Mouse (Mus musculus) left cerebral cortex, postnatal 25 days (tissue): ENCODE data around the gene Tinagl1. TPM values are rescaled to one million over a fixed set of nuclear protein-coding genes. Genes with fewer than 3 reads are reported as not detected.

Experiments
- DNase-seq, 2 experiments: peaks; one replicate each; pipeline ENCODE4 v3.0.0; 2022; ENCODE audit warnings: low spot score in 2 of 2, mixed read lengths in 1 of 2
- intact Hi-C: fragments of 180-260 bp; cut with DNase I; formaldehyde crosslinking; loops from one replicate; pipeline ENCODE4 v1.15.1; 2025
- total RNA-seq, 2 experiments: library from RNA; stranded (reverse); gene quantifications; 2 replicates each; pipeline ENCODE4 v1.2.3; 2021

Tinagl1 gene
- total RNA-seq, 2 experiments from 2014 or later: 8.0 to 9.2 TPM

DNA sequence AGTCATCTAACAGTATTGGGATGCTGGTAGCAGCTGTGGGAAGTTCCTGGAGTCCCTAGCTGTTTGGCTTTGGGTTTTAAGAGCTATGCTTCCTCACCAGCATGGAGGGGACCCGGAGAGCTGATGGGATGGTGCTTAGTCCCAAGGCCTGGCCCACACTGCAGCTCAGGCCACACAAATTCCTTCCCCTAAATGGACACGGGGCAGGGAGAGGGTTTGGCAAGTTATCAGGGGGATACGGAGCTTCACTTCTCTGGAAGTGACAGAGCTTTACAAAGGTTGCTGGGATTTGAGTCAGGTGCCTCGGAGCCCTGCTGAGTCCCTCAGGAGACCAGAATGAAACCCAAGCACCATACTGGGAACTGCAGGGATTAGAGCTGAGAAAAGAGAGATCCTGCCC is 13.6 kb downstream of the Tinagl1 start:
- DNase-seq: no peak
- intact Hi-C loops: no loop called here

DNA sequence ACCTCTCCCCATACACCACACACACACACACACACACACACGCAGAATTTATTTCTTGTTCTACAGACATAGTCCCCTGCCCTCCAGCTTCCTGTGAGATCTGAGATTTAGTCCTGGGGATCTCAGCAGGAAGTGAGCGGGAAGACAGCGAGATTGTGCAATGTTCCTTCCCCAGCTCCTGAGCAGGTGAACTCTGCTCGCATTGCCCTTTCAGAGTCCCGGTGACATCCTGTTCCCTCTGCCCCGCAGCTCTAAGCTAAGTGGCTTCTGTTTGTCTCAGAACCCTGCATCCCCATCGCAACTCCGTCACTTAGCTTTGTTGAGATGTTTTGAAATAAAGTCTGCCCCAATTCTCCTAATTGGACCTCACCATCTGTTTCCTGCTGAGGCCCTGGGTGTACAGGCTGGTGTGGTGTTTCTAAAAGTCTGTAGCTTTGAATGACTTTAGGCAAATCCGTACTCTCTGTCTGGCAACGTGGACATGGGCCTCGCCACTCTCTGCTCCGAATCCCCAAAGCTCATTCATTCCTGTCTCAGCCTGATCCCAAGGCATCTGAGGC is 18.0 kb downstream of the Tinagl1 start:
- intact Hi-C loops: no loop called here
- DNase-seq: no peak

DNA sequence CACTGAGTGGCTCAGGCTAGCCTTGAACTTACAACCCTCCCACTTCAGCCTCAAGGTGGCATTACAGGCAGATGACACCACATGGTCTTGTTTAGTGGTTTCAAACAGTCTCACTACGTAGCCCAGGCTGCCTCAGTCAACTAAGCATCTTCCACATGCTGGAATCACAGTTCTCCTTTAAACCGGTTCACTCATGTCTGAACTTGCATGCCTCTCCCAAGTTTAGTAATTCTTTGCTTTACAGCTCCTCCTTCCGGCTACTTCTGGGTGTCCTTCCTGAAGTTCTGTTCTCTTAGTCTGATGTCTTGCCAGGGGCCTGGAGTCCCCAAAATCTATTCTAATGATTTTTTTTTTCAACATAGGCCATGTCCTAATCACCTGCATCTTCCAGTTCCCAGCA is 20.7 kb downstream of the Tinagl1 start:
- intact Hi-C loops: no loop called here
- DNase-seq: no peak

DNA sequence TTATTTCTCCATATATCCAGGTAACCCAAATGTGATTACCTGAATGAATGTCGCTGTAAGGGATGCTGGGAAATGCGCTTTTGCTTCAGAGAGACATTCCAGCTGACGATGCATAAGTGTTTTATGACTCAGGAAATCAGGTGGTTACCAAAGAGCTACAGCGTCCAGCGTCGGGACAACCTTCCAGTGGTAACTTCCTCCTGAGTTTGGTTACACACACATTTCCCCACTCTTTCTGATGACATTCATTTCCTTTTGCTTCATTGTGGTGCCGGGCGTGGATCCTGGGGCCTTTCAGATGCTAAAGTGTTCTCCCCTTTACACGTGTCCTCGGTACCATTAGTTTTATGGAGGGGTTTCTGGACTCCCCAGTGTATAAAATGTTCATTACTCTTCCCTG is 26.5 kb downstream of the Tinagl1 start:
- DNase-seq: no peak
- intact Hi-C loops: no loop called here

DNA sequence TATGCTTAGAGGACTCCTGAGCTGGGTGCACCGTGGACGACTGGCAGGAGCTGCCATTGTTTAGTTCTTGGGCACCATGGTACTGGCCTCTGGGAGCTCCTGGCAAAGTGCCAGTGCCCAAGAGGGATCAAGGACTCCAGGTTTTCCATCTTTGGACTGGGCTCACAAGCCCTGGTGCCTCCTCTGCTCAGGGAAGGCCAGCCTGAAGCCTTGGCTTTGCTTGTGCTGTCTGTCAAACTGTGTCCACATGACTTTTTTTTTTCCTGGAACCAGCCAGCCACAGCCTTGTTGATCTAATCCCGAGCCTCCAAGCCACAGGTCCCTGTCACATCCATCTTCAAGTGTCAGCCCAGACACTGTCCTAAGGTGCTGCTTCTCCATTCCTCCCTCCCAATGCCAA is 33.1 kb downstream of the Tinagl1 start:
- intact Hi-C loops: loop anchor here (2.0 kb wide), 1 partner anchor 47 kb away; no protein-coding TSS in a partner anchor
- no peak for DNase-seq

DNA sequence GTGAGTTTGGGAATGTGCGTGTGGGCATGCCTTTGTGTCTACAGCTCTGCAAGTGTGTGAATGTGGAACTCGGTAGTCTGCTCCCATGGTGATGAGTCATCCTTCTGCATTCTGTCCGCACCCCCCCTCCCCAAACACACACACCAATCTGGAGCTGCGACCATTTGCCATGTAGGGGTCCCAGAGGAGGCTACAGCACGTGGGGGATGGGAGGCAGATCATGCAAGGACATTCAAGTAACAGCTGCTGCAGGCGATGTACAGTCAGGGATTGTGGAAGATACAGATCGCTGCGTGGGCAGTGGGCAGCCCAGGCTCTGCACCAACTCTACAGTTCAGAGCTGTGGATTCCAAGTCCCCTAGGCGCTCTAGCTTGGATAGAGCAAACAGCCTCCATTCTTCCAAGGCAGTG is 33.9 kb downstream of the Tinagl1 start:
- intact Hi-C loops: loop anchor here (2.0 kb wide), 1 partner anchor 48 kb away; no protein-coding TSS in a partner anchor
- DNase-seq: peak; percentile 62 to 86

DNA sequence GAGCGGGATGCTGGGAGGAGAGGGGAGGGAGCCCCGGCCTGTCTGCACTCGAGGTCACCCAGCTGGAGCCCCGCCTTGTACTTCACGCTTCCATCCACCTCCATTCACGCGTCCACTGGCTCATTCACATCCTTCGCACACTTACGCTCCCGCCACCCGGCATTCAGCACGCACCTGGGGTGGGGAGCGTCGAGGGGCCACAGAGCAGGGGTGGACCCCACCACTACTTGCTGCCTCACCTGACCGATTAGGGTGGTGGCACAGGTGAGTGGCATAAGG is 35.8 kb downstream of the Tinagl1 start, which contains the start of gene Hcrtr1:
Gene Hcrtr1 (minus strand): TSS at position 146 of the 279 bp plus-strand sequence.
- intact Hi-C loops: loop anchor here (5.0 kb wide), 1 partner anchor 108 kb away; no protein-coding TSS in a partner anchor
- no peak for DNase-seq

DNA sequence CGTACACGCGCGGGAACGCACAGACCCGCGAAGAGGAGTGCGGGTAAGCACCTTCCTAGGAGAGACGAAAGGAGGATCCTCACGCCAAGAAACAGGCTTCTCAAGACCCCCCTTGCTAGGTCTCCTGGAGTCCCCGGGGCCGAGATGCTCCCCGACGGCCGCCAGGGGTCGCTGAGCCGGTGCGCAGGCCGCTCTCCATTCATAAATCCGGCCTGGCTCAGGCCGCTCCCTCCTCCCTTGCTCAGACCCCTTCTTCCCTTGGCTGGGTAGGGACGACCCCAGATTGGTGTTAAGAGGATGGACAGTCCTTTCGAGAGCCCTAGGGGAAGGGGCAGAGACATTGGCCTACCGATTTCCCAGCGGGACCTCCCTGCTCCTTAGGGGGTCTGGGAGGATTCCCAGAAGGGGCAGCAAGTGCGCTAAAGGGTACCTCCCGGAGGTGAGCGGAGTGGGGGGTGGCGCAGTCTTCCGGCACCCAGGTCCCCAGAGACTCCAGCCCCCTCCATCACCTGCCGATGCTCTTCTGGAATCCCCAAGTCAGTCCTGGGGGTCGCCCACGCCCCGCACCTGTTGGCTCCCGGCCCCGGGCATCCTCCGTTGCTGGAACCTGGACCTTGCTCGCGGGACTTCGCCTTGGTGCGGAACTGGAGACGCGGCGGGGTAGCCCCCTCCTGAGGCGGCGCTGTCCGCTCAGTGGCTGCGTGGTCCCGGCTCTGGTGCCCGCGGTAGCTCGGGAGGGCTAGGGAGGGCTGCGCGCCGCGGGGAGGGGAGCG is 36.3 kb downstream of the Tinagl1 start:
- peak; percentile 51 to 59 for DNase-seq
- intact Hi-C loops: loop anchor here (5.0 kb wide), 1 partner anchor 109 kb away; no protein-coding TSS in a partner anchor

DNA sequence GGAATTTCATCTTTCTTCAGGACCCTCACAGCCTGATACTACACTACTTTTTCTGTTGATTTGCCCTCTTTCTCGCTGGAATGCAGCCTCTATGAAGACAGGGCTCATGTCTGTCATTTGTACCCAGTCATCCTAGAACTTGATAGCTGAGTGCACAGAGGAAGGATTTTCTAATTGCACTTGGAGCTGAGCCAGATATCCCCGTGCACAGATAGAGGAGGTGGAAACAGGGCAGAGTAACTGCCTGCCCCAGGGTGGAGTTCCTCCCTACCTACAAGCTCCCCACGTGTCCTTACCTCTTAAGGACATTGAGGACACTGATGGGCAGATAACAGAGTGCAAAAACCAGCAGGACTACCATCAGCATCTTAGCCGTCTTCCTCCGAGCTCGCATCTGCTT is 41.5 kb downstream of the Tinagl1 start:
- DNase-seq: no peak
- intact Hi-C loops: no loop called here

DNA sequence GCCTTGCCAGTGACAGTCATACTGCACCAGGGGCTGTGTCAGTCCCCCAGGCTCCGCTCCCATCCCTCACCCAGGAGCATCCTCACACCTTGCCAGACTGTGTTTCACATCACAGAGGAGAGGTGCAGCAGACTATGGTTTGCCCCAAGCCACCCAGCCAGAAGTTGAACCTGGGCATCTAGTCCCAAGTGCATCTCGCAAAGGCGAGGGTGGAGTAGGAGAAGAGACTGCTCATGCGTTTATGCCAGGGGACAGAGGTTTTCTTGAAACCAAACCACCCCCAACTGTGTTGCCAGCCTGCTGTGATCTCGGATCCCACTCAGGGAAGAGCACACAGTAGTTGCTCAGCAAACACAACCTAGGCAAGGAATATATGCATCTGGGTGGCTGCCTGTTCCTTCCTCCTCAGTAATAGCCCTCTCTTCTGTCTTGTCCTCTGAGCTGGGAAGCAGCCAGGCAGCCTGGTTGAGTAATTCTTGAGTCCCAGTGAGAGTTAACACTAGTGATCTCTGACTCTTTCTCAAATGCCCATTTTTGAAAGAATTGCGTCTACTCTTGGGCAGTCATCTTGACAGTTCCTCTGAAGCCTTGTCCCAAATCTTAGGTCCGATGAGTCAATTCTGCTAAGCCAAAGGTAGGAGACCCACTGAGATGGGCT is 43.3 kb downstream of the Tinagl1 start:
- intact Hi-C loops: no loop called here
- DNase-seq: no peak

DNA sequence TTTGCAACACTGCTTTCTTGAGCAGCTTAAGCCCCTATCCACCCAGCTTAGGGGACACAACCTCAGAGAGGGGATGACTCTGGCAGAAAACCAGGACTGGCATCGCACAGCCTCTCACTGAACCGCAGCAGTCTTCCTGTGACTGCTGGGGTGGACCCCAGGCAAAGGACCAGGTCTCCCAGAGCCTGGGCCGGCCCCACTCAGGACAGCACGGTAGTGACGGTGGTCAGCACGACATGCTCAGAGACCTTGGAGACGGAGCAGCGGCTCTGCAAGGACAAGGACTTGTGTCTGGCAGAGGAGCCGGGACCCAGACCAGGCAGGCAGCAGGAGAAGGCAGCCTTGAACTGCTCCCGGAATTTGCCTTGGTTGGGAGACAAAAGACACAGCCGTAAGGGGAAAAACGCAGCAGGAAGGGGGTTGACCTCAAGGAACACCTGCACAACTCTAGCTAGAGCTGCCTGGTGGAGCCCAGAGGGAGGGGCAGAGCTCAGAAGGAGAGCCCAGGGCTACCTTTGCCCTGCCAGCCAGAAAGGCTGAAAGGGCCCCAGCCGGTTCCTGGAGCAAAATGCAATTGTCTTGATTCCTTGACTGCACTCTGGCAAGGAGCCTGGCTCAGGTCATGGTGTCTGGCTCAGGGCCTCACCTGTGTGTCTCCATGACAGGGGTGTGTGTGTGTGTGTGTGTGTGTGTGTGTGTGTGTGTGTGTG is 44.1 kb downstream of the Tinagl1 start:
- DNase-seq: no peak
- intact Hi-C loops: no loop called here

DNA sequence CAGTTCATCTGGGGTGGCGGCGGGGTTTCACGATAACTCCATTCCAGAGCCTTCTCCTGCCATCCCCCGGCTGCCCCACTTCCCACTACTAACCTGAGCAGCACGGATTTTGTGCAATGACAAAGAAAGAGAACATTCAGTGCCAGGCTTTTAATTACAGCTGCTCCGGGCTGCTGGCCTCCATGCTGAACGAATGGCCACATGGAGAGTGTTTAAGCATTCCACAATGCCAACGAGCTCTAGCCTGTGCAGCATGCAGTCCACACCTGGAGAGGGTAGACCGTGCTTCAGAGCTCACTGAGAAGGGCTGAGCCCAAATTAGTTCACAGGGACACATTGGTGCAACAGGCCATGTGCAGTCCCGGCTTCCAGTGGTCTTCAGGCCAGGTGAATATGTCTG is 44.8 kb downstream of the Tinagl1 start:
- intact Hi-C loops: no loop called here
- DNase-seq: no peak

DNA sequence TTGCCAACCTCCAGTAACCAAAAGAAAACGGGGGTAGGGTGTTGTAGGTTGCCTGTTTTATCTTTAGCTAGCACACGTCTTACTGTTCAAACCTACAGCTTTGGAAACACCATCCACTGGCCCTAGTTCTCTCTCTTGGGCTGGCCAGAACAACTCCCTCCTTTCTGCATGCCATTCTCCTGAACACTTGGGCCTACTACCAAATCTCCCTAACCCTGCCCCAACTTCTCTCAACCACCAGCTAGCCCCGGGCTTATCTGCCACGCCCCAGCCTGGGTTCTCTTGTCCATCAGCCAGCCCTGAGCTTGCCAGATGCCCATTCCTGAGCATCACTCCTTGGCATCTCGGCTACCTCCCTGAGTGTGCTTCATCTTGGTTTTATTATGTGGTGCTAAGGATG is 46.0 kb downstream of the Tinagl1 start:
- intact Hi-C loops: no loop called here
- no peak for DNase-seq

DNA sequence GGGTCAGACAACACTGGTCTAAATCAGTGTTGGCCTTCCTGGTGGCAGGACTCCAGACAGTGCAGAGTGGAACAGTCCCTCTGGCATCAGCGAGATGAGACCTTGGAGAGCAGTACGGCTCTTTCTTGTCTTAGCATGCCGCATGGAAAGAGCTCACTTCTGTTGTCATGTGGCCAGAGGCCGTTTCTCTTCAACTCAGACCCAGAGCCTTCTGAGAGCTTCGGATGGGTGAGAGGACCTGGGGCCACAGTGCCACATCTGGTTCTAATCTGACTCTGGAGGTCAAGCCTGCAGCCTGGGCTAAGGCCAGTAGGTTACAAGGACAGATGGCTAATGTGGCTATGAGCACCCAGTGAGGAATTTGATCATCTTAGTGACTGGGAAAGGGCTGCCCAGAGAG is 49.0 kb downstream of the Tinagl1 start:
- no peak for DNase-seq
- intact Hi-C loops: no loop called here

DNA sequence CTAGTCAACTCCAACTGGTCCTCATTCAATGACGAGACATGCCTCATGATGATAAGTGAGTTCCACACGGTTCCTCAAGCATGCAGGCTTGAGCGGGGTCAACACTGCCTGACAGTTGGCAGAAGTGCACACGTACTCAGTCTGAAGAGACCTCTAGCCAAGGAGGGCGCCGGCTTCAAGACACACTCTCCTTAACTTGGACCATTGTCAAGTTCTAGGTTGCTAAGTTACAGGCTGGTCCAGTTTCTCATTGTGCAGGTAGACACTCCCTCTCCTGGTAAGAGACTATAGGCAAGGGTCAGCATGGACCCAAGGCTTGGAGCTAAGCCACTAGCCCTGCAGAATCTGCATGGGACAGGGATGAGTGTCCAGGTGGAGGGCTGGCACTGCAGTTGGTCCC is 49.8 kb downstream of the Tinagl1 start:
- DNase-seq: no peak

DNA sequence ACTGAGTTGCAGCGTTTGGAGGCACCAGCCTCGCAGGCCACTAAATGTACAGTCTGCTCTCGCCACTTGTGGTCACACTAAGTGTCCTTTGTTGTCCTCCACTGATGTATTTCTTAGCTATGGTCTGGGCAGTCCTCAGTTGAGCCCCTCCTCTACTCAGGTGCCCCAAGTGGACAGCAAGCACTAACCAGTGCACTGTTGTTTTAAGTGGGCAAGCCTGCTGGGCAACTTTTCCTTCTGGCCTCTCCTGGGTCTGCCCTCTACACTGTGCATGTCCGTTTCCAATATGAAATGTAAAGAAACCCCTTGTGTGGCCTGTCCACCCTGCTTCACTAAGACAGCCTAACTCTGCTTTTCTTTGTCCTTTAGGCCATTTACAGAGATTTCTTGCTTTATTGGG is 50.8 kb downstream of the Tinagl1 start:
- intact Hi-C loops: no loop called here
- DNase-seq: no peak

More for the DNA sequence above, 49.8 kb downstream of the Tinagl1 start:
- intact Hi-C loops: no loop called here

DNA sequence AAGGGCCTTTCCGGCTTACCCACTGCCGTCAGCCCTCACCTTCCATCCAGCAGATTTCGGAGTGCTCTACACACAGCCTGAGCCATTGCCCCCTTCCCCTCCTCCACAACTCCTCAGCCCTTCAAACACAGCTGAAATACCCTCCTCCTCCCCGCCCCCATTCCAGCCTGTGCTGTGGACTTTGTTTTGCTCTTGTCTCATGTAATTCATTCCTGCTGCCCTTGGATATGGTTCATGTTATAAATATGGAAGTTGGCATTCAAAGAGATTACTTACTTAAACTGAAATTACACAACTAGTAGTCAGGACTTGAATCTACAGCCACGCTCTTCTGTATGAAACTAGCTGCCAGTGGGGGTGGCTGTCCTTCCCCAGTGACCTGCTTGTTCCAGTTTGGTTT is 51.9 kb downstream of the Tinagl1 start:
- intact Hi-C loops: no loop called here
- no peak for DNase-seq

DNA sequence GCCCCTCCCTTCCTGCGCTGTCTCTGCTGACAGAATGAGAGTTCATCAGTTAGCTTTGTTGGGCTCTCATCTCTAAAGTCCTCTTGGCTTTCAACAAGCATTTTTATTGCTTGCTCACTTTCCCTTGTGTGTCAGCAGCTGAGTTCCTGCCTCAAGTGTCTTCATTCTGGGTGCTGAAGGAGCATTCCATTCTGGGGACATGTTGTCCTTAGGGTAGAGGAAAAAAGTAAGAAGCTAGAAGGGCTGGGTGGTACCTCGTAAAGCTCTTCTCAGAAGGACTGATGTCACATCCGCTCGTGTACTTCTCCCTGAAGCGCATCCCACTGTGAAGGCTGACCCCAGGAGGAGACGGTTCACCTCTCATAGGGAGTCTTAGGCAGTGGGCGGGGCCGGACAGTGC is 53.4 kb downstream of the Tinagl1 start:
- no peak for DNase-seq
- intact Hi-C loops: no loop called here

DNA sequence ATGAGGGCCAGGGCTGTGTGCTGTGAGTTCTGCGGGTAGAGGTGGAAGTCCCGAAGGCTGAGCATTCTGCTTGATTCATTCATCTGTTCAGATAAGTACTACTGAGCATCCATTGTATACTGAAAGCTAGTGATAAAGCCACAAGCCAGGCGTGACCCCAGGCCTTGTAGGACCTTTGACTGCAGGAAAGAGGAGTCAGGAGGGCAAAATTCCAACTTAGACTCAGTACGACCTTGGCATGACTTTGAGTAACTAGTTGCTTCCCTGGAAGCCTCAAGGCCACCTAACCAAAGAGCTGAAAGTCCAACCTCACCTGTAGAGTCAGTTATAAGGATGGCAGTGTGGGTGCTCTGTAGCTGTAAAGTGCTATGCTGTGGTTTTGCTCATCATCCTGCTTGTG is 54.2 kb downstream of the Tinagl1 start:
- intact Hi-C loops: no loop called here
- no peak for DNase-seq
